Mouse (Mus musculus) large intestine, adult 2 months (tissue): Measurements from ENCODE around the gene Galntl6. TPM values are rescaled to one million over a fixed set of nuclear protein-coding genes. Genes with fewer than 3 reads are reported as not detected.

Experiments used
- DNase-seq: peaks from one replicate; pipeline ENCODE4 v3.0.0-alpha.2; 2012; ENCODE audit warnings: low read depth, low spot score
- WGBS: fragments of 180-500 bp; shearing (Covaris S2); methylation state at CpG from one replicate; pipeline ENCODE4 v1.1.7; 2018; 5-methylcytosine and 5-hydroxymethylcytosine counted together
- polyA plus RNA-seq: library from polyadenylated mRNA; depleted of rRNA; stranded (reverse); fragments of >200 nt; gene quantifications from 2 replicates; pipeline ENCODE4 v1.2.3, GENCODE M21; 2012

Gene Galntl6
- polyA plus RNA-seq, 1 experiment: 0.25 TPM

DNA sequence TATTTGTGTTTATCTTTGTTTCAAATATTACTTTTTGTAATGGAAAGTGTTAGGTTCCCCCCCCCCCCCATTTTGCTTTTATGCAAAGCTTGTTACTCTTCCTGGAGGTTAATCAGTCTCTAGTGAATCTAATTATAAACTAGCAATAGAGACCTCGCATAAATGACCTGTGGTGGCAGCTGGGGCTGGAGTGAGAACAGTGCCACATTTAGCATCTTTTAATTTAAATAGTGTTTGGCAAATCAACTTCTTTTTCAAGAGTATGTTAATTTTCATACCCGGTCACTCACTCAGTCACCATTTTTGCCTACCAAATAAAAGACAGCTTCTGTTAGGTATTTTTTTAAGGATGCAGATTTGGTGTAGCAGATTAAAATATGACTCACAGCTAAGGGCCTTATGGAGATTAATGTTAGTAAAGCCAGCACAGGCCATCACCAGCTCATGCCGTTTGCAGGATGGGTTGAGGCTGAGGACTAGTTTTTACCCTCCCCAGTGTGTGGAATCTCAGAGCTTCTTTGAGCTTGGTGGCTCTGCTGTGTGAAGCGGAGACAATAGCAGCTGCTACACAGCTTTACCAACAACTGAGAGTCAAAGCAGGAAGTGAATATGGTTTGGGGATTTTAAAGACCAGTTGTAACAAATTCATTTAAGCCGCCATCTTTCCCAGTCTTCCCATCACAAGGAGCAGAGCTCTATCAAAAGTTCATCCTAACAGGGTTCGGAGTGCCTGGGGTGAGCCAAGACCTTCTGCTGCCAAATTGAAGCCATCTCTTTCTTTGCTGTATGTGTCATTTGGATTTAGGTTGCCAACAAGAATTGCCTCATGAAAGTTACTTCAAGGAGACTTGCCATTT lies 990.0 kb downstream of the Galntl6 start:
- WGBS: 85% methylated on average over 6 of the region's 6 CpGs
- no peak for DNase-seq

DNA sequence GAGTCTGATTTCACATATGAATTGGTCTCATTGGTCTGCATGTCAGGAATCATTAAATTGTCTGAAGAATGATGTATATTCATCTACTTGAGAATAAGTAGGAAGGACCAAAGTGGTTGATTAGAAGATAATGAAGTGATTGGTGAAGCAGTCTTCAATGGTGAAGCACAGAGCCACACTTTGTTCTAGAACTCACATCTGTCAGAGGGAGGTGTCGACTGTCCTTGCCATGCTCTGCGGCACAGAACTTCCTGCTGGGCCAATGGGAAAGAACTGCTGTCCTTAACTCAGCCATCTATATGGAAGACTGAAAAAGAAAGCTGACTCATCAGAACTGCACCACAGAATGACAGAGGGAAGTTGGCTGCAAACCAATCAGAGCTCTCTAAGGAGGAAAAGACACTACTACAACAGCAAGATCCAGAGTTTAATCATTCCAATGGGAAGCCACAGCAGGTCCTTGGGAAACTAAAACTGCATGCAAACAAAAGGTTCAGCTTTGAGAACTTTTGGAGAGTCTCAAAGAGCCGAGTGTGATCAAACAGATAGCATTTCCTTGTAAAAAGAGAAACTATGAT lies 992.0 kb downstream of the Galntl6 start:
- no peak for DNase-seq
- WGBS: 59% methylated on average over 3 of the region's 3 CpGs

DNA sequence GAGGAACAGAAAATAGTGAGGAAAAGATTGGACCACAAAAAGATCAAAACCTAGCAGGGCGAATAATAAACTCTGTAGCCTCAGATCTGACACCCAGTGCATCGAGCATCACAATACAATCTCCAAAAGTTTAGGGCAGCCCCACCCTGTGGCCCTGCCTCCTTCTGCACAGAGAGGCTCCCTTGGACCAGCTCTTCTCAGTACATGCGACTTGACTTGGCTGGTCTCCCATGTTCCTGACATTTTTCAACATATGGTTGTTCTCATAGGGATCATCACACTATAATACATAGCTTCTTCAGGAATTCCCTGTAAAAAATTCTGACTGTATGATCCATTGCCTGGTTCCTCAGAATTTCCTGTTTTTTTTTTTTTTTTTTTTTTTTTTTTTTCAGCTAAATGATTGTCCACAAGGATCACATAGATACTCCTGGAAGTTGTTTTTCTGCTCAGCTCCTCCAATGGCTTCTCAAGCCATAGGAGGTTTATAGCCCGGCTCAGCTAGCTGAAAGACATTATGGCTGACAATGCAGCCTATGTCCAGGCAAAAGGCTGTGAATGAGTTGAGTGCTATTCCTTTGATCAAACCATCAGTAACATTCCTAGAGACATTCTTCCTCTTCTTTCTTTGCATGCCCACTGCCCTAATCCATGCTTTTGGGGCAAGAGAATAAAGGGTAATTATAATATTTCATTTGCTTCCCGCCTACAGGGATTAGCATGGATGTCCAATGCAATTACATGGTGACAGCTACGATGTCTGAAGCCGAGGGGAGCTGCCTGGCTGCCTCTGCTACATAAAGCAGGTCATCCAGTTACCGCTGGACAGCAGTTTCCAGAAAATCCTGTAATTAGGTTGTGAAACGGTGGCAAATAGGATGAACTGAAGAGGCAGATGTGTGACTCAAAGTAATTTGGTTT lies 993.5 kb downstream of the Galntl6 start:
- no peak for DNase-seq
- 73% methylated on average over 9 of the region's 9 CpGs for WGBS

DNA sequence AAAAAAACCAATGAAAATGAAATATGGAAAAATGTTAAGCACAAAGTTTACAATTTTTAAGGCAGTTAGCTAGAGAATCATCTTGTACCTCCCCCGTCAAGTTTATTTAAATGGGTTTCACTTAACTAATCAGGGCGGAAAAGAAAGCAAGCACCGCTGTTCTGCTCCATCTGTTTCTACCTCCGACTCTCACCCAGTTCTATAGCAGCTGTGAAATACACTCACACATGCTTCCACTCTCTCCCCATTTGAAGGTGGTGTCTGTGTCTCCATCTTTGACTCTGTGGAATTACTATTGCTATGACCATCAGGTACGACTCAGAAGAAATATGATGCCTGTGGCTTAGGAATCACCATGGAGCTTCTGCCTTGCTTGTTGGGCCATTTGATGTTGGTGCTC lies 1019.1 kb downstream of the Galntl6 start:
- DNase-seq: no peak
- 86% methylated on average over 5 of the region's 5 CpGs for WGBS

DNA sequence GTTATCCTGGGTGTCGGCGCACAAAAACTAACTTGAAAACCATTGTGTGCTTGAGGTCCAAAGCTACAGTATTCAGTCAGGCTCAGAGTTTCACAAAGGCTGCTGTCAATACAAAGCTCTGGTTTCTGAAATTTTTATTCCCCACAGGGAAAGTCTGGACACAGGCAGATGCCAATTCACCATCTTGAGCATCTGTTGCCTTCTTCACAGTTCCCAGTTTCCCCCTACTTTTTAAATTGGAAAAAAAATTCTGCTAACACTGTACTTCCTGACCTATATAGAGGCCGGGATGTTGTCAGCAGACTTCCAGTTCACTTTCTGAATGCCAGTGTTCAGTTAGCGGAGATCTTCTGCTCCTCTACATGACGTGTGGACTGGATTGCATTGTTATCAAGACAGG lies 1020.3 kb downstream of the Galntl6 start:
- 87% methylated on average over 5 of the region's 5 CpGs for WGBS
- no peak for DNase-seq

DNA sequence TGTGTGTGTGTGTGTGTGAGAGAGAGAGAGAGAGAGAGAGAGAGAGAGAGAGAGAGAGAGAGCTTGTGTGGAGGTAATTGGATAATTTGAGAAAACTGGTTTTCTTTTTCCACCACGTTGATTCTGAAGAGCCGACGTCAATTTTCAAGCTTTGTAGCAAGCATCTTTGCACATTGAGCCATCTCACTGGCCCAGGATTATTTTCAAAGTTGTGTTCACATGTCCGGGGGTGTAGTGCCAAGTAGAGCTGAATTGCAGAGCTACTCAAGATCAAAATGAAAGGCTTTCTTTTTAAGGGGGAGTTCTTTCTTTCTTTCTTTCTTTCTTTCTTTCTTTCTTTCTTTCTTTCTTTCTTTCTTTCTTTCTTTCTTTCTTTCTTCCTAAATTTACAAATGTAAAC lies 1022.3 kb downstream of the Galntl6 start:
- no peak for DNase-seq
- 81% methylated on average over 4 of the region's 4 CpGs for WGBS

DNA sequence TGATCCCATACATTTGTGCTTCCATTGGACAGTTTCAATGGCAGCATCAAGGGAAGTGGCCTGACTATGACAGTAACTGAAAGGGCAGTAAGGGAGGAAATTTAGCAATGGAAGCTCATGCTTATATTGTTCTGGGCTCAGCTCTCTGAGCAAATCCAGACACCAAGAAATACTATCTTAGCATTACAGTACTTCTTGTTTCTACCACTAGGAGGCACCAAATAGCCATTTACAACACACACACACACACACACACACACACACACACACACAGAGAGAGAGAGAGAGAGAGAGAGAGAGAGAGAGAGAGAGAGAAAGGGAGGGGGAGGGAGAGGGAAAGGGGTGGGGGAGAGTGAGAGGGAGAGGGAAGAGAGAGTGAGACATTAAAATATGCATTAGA lies 1023.6 kb downstream of the Galntl6 start:
- no peak for DNase-seq

DNA sequence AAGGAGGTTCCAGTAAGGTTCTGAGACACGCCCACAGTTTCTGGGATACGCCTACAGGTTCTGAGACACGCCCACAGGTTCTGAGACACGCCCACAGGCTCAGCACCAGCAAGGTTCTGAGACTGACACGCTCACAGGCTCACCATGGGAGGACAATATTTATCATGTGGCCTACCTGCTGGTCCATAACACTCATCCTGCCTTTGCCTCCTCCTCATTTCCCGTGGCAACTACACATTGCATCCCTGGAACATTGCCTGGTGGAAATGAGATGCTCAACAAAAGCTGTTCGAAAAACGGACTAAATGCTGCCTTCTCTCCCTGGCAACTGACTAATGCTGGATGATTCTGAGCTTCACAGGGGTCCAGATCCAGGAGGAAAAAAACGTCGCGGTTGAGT lies 1033.0 kb downstream of the Galntl6 start:
- DNase-seq: no peak
- 61% methylated on average over 11 of the region's 11 CpGs for WGBS

DNA sequence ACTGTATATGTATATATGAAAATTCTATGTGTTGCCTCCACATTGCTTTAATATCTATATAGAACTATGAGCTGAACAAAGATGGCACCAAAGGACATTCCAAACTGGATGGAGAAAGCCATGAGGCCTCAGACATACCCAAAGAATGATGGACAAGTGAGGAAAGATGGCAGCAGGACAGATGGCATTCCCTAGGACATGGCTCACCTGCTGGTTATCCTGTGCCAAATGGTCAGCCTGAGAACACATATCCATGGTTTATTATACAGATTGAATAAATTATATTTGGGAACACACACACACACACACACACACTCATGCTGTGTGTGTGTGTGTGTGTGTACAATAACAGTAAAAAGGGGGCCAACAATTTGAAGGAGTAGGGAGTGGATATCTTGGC lies 1063.4 kb downstream of the Galntl6 start:
- DNase-seq: no peak

DNA sequence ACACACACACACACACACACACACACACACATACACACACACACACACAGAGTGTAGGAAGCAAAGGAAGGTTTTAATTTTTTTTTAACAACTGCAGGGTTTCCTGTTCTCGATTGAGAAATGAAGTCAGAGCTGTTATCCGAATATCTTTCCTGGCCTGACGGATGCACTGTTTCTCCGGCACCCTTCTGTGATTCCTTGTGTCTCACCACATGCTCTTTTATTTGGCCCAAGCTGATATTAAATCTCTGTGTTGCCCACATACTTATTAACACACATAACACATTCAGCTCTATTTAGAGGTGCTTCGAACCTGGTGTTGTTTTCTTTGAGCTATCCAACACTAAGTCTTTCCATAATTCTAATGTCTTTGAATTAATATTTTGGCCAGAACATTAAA lies 1069.0 kb downstream of the Galntl6 start:
- no peak for DNase-seq
- 71% methylated on average over 5 of the region's 5 CpGs for WGBS

DNA sequence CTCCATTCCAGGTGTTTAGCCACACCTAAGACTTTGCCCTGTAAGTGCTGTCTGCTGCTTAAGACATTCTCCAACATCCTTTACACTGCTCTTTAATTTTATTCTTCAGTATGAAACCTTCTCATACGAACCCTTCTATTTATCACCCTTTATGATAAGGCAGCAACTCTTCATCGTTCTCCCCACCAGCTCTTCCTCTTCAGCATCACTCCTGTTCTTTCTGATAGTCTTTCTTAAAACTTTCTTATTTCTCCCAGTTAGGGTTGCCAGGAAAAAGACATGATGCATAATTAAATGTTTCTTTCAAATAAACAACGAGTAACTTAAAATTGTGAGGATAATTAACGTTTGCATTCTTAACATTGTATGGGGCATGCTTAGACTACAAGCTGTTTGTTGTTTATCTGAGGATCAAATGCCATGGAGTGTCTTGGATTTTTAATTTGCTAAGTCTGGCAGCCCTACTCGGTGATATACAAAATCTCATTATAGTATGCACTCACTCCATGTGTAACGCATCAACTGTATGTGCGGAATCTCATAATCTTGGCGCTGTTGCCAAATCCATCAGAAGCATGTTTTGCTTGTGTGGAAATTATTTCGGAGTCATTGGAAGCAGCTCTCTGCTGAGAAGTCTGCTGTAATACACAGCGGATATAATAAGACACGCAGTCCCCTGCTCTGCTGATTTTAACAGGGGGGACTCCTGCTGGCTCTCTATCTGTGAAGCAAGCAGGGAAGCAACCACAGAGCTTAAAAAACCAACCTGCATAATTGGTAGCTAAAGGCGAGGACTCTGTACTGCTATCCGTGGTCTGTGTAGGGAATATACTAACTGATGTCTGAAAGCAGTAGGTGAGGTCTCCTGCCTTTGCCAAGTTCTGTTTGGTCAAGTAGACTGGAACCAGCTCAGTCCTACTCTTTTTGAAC lies 1069.7 kb downstream of the Galntl6 start:
- DNase-seq: no peak

DNA sequence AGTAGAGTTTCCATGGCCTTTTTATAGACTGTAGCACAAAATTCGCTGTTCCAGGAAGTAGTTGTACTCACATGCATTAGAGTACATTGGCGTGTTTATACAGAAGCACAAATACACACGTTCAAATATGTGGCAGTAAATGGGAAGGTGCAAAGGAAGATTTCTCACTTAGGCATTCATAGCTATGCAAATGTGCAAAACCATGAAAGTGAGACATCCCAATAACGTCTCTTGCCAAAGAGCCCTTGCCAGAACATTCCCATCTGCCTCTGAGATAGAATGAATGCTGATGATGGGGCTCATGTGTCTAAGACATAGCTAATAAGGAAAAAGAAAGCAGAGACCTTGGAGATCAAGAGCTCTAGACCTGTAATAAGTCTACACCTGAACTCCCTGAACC lies 1071.0 kb downstream of the Galntl6 start:
- DNase-seq: no peak
- WGBS: 45% methylated on average over 4 of the region's 4 CpGs

More for the DNA sequence above, 1069.7 kb downstream of the Galntl6 start:
- 67% methylated on average over 13 of the region's 13 CpGs for WGBS

DNA sequence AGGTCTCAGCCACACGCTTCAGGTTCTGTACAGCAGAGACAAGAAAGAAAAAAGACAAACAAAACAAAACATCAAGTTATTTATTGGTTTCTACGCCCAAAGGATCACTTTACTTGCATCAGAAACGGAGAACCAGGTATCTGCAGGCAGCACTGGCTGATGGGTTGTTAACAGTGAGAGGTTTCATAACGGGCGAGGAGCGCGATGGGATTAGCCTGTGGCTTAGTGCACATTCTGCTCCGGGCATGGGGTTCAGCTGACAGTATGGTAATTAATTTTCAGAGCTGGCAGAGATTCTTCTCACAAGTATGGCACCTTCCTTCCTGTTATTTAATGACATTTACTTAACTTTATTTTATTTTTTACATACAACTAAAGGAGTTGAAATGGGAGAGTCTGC lies 1075.1 kb downstream of the Galntl6 start:
- DNase-seq: no peak
- 67% methylated on average over 8 of the region's 8 CpGs for WGBS

DNA sequence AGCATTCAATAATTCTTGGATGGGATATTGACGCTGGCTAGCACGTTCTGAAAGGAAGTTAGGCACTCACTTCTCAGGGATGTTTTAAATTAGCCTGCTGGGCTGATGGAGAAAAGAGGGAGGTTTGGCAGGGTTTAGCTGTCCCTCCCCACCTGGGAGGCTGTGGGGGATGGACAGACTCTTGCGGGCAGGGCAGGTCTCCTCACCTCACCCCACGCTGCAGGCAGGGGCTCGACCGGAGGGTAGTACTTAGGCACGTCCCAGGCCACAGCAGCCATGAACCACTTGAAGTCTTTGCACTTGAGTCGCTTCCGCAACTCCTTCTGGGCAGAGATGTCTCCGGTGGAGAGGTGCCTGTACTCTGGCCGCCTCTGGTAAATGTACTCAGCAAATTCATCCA lies 1075.5 kb downstream of the Galntl6 start:
- DNase-seq: no peak
- WGBS: 62% methylated on average over 11 of the region's 11 CpGs

DNA sequence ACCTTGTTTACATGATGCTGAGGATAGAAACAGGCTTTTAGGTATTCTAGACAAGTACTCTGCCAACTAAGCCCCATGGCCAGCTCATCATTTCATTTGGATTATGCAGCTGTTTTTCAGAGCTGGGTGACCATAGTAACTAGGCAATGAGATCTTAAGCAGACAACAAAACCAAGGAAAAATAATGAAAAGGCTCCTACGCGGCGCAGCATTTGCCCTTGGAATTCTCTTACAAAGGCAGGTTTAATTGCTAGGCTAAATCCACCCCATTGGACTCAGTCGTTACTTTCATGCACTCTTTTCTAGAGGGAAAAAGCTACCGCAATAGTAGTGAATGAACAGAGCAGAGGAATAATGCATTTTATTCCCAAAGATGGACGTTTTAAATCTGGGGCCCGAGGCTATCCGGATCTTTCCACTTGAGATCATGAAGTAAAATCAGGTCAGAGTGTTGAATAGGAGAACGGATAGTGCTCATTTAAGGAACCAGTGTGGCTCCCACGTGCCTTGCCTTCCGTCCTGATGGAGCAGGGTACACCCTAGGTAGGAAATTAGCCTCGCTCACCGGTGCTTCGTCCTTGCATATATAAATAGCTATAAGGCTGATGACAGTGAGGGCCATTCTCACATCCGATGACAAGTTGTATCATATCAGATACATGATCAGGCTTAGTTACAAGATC lies 1076.1 kb downstream of the Galntl6 start:
- WGBS: 86% methylated on average over 15 of the region's 15 CpGs
- no peak for DNase-seq

DNA sequence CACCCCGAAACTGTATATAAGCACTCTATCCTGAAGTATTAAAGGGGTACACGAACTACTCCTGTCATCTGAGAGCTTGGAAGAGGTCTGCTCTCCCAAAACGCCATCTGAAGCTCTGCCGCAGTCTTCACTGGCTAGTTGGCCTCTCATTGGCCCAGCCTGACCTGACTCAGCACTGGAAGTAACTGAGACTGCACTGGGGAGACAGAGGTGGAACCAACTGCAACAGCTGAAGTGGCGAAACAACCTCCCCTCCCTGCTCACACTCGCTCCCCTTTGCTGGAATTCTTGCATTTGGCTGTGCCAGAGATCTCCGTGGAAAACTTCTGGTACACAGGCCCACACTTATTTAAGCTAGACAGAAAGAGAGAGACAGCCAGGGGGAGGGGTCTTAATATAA lies 1089.3 kb downstream of the Galntl6 start:
- no peak for DNase-seq
- 73% methylated on average over 7 of the region's 7 CpGs for WGBS

DNA sequence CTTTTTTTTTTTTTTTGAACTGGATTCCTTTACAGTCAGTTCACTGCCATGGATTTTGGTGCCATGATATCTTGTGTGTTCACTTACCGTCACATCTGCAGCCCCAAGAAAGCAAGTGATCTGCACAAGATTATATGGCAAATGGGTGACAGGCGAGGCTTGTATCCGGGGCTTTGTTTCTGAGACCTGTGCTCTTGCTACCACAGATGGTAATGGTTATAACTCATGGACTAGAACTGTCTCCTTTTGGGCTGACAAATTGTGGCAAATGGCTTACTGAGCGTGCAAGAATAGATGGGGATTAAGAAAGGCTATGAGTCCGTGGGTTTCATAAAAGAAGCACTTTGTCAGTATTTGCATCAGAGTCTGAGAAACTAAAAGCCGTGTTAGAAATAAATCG lies 1096.4 kb downstream of the Galntl6 start:
- 81% methylated on average over 7 of the region's 7 CpGs for WGBS
- no peak for DNase-seq

DNA sequence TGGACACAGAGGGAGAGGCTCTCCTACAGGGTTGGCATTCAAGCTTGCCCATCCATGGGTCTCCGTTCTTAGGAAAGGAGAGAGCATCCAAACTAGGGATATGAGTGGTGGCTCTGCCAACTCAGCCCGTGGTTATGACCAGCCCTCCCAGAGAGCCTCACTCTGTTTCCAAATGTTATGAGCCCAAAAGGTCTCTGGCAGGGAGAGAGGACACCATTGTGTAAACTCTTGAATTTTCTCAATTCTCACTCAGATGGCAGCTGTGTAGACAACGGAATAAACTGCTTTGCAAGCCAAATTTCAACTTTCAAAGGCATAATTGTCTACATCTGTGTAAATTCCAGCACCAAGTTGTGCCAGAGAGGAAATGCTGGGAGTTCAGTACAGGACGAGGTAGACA lies 1105.4 kb downstream of the Galntl6 start:
- WGBS: 42% methylated on average over 4 of the region's 4 CpGs
- no peak for DNase-seq

DNA sequence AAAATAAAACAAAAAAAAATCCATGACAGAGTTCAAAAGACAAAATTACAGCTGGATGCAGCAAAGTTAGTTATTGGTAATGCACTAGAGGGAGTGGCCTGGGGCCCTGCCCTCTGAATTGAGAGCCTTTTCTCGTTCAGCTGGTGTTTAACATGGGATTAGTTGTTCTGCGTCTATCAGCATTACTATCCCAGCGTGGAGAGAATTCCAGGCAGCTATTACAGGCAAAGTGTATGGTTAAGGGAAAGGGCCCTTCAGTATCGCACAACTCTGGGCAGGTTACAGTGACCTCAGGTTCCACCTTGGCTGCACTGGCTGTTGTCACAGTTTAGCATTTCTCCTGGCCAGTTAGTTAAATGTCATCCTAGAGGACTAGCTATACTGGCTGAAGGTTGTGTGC lies 1107.3 kb downstream of the Galntl6 start:
- 53% methylated on average over 4 of the region's 4 CpGs for WGBS

More for the DNA sequence above, 1107.3 kb downstream of the Galntl6 start:
- DNase-seq: no peak
